Mouse (Mus musculus) intestine, postnatal 0 days (tissue): ENCODE measurements around the gene Ddb2. TPM values are rescaled to one million over a fixed set of nuclear protein-coding genes. Genes with fewer than 3 reads are reported as not detected.

Experiments
- ATAC-seq: fragments of 200-750 bp; cut with Nextera tagmentation; 2 replicates; pipeline ENCODE4 v1.8.0; 2017; ENCODE audit warnings: mild to moderate bottlenecking, moderate TSS enrichment, moderate library complexity
- H3K27ac ChIP-seq: fragments of 300-500 bp; sonication (generic); 2 replicates; pipeline ENCODE4 v1.5.1; 2014; ENCODE audit warnings: mild to moderate bottlenecking, low read depth, low read length, moderate library complexity
- H3K27me3 ChIP-seq: fragments of 300-500 bp; sonication (generic); replicated peaks from 2 replicates; pipeline ENCODE4 v1.6.1; 2014; ENCODE audit warnings: low read length, mixed read lengths; ENCODE audit not compliant: control insufficient read depth, insufficient read depth
- H3K36me3 ChIP-seq: fragments of 300-500 bp; sonication (generic); 2 replicates; pipeline ENCODE4 v1.6.1; 2014; ENCODE audit warnings: mild to moderate bottlenecking, moderate library complexity; ENCODE audit not compliant: control insufficient read depth, insufficient read depth
- H3K4me1 ChIP-seq: fragments of 300-500 bp; sonication (generic); replicated peaks from 2 replicates; pipeline ENCODE4 v1.6.1; 2014; ENCODE audit warnings: antibody characterized with exemption, low read length, mixed read lengths; ENCODE audit not compliant: control insufficient read depth, insufficient read depth
- H3K4me2 ChIP-seq: fragments of 300-500 bp; sonication (generic); replicated peaks from 2 replicates; pipeline ENCODE4 v1.6.1; 2014; ENCODE audit warnings: low read depth, mild to moderate bottlenecking, moderate library complexity
- H3K4me3 ChIP-seq: fragments of 300-500 bp; sonication (generic); 2 replicates; pipeline ENCODE4 v1.5.1; 2014; ENCODE audit warnings: low read depth, low read length
- H3K9ac ChIP-seq: fragments of 300-500 bp; sonication (generic); 2 replicates; pipeline ENCODE4 v1.6.1; 2014; ENCODE audit warnings: mild to moderate bottlenecking, low read depth, low read length
- H3K9me3 ChIP-seq: fragments of 300-500 bp; sonication (generic); 2 replicates; pipeline ENCODE4 v1.6.1; 2016; ENCODE audit warnings: mixed run types; ENCODE audit not compliant: control insufficient read depth
- CTCF ChIP-seq: sonication (generic); IDR thresholded peaks from 2 replicates; pipeline ENCODE4 v1.5.1; 2016; ENCODE audit warnings: low read depth, mild to moderate bottlenecking, control low read depth, antibody characterized with exemption, moderate library complexity
- WGBS: fragments of 180-500 bp; shearing (Covaris S2); extraction: QIAGEN DNeasy Blood & Tissue Kit; methylation state at CpG from one replicate; pipeline ENCODE4 v1.1.7; 2014; 5-methylcytosine and 5-hydroxymethylcytosine counted together
- polyA plus RNA-seq: library from polyadenylated mRNA; unstranded; fragments of >200 nt; fragmentation: Nextera tagmentation; extraction: Ambion mirVana; gene quantifications from 2 replicates; pipeline ENCODE4 v1.2.1, GENCODE M21; 2015

The Ddb2 gene
- polyA plus RNA-seq, 1 experiment from 2014 or later: 4.4 TPM

- H3K36me3 ChIP-seq: no peaks in the 10 kb centered on the region
- no peak overlapping the region for H3K27ac ChIP-seq
- H3K27me3 ChIP-seq: no peaks in the 10 kb centered on the region
- H3K4me3 ChIP-seq: no peak overlapping the region
- H3K4me1 ChIP-seq: peaks cover 3% of the 10 kb centered on the region; the same call in 1 of the 2 replicates
- TF ChIP-seq CTCF: no peak
- H3K9ac ChIP-seq: no peak overlapping the region
- 86% methylated on average over 3 of the region's 3 CpGs for WGBS
- no peak for ATAC-seq
- no peaks in the 10 kb centered on the region for H3K9me3 ChIP-seq
- no peak overlapping the region for H3K4me2 ChIP-seq
Observed at GRCm38 (mm10) chr2:91198888-91199287, 37.9 kb downstream of the Ddb2 start.

- no peak for TF ChIP-seq CTCF
- Histone ChIP-seq H3K36me3 (no peaks in the 10 kb centered on the region), H3K27ac (peak overlapping the region; percentile 41; the same call in 1 of the 2 replicates), H3K4me3 (no peak overlapping the region), H3K27me3 (no peaks in the 10 kb centered on the region), H3K4me2 (no peak overlapping the region), H3K9me3 (no peaks in the 10 kb centered on the region), H3K9ac (no peak overlapping the region), H3K4me1 (no peaks in the 10 kb centered on the region; the same call in 1 of the 2 replicates)
- WGBS: 64% methylated on average over 3 of the region's 3 CpGs
- ATAC-seq: no peak
Observed at GRCm38 (mm10) chr2:91196577-91197001, 40.2 kb downstream of the Ddb2 start.

GRCm38 (mm10) chr2:91194624-91195332, 42.0 kb downstream of the Ddb2 start:
- WGBS: under 1% methylated on average over 27 of the region's 27 CpGs
- peak; percentile 87 for ATAC-seq
- H3K9ac ChIP-seq: peak overlapping the region; percentile 63
- H3K27ac ChIP-seq: peak overlapping the region; percentile 87
- TF ChIP-seq CTCF: peak; percentile 97
- H3K4me3 ChIP-seq: peak overlapping the region; percentile 46
- H3K36me3 ChIP-seq: no peaks in the 10 kb centered on the region; the same call in 1 of the 2 replicates
- no peaks in the 10 kb centered on the region for H3K27me3 ChIP-seq
- no peaks in the 10 kb centered on the region; the same call in 1 of the 2 replicates for H3K4me1 ChIP-seq
- peak overlapping the region; percentile 79 for H3K4me2 ChIP-seq
- H3K9me3 ChIP-seq: no peaks in the 10 kb centered on the region

- Histone ChIP-seq H3K4me1 (no peaks in the 10 kb centered on the region; the same call in 1 of the 2 replicates), H3K27me3 (no peaks in the 10 kb centered on the region), H3K9ac (no peak overlapping the region), H3K4me2 (no peak overlapping the region), H3K27ac (no peak overlapping the region), H3K9me3 (no peaks in the 10 kb centered on the region), H3K36me3 (no peaks in the 10 kb centered on the region; the same call in 1 of the 2 replicates), H3K4me3 (no peak overlapping the region)
- ATAC-seq: no peak
- TF ChIP-seq CTCF: no peak
- WGBS: 79% methylated on average over 16 of the region's 16 CpGs
Observed at GRCm38 (mm10) chr2:91190501-91190900, 46.3 kb downstream of the Ddb2 start.

GRCm38 (mm10) chr2:91187431-91187830, 49.4 kb downstream of the Ddb2 start:
- WGBS: 57% methylated on average over 4 of the region's 4 CpGs
- no peak for TF ChIP-seq CTCF
- ATAC-seq: no peak

GRCm38 (mm10) chr2:91186208-91186607, 50.6 kb downstream of the Ddb2 start:
- Histone ChIP-seq H3K4me2 (no peak overlapping the region), H3K4me3 (no peak overlapping the region), H3K9ac (no peak overlapping the region), H3K36me3 (no peaks in the 10 kb centered on the region; the same call in 1 of the 2 replicates), H3K9me3 (no peaks in the 10 kb centered on the region), H3K27me3 (no peaks in the 10 kb centered on the region), H3K4me1 (no peaks in the 10 kb centered on the region; the same call in 1 of the 2 replicates), H3K27ac (no peak overlapping the region)
- no peak for TF ChIP-seq CTCF
- ATAC-seq: no peak
- 43% methylated on average over 1 of the region's 1 CpGs for WGBS

More at GRCm38 (mm10) chr2:91187431-91187830, 49.4 kb downstream of the Ddb2 start:
- Histone ChIP-seq H3K9me3 (no peaks in the 10 kb centered on the region), H3K4me1 (no peaks in the 10 kb centered on the region), H3K27me3 (no peaks in the 10 kb centered on the region), H3K36me3 (no peaks in the 10 kb centered on the region; the same call in 1 of the 2 replicates), H3K27ac (no peak overlapping the region), H3K4me3 (no peak overlapping the region), H3K9ac (no peak overlapping the region), H3K4me2 (no peak overlapping the region)
